Mouse (Mus musculus) kidney, adult 18-20 months (tissue): ENCODE data around the gene Rgs6.

Source experiments
- DNase-seq: peaks from one replicate; pipeline ENCODE4 v3.0.0; 2021

The Rgs6 gene

DNA sequence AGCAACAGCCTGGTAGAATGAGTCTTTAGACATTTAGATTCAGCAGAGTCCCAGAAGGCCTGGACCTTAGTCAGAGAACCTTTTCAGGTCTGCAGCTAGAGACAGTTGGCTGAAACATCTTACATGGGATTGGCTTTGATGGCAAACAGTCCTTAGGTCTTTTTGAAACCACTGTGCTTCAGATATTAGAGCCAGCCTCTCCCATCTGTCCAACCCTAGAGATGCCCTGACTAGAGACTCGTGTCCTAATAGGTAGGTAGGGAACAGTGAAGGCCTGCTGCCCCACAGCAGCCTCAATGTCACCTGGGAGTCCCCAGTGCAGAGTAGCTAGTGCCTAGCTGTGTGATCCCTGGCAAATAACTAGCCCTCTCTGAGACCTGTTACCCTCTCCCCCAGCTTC is 555.5 kb downstream of the Rgs6 start:
- DNase-seq, result no peak

DNA sequence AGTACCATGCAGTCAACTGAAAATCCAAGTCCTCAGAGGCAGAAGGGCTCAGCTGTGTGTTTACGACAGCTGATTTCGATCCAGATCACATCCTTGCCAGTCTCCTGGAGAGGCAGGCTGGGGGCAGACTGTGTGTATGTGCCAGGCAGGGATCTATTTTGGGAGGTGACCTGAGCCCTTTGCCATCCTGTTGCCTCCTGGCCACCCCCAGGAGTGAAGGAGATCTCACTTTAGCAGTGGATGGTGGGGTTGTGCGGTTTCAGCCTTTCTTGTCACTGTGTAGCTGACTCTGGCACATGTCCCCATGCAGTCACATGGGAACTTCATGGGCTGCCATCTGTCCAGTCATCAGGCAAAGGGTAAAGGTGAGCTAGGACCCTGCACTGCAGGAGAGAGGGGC is 557.0 kb downstream of the Rgs6 start:
- no peak for DNase-seq

DNA sequence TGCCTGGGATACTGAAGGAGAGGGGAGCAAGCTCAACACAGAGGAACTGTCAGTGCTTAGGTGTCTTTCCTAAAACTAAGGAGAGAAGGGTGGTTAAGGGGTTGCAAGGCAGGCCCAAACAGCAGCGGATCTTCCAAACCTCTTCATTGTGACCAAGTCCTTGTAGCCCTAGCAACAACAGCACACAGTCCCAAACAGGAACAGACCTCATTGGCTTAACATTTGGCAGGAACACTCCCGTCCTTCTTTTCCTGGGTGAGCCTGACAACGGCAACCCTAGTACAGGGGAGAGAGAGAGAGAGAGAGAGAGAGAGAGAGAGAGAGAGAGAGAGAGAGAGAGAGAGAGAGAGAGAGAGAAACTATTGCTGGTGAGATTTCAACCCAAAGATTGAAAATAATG is 557.8 kb downstream of the Rgs6 start:
- DNase-seq, result no peak

DNA sequence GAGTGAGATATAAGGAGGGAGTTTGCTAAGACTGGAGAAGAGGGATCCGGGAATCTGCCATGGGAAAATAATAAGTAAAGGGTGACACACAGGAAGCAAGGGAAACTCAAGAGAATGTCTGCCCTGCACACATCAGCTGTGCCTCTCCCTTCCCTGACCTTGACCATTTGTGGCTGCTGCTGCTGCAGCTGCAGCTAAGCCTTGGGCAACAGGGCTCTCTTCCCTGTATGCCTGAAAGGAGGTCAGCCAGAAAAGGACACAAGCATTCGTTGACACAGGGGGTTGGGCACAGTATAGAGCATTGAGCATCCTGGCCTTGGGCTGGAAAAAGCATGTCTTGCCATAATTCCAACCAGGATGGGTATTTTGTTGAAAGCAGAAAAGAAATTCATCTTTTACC is 558.8 kb downstream of the Rgs6 start:
- DNase-seq, result no peak

DNA sequence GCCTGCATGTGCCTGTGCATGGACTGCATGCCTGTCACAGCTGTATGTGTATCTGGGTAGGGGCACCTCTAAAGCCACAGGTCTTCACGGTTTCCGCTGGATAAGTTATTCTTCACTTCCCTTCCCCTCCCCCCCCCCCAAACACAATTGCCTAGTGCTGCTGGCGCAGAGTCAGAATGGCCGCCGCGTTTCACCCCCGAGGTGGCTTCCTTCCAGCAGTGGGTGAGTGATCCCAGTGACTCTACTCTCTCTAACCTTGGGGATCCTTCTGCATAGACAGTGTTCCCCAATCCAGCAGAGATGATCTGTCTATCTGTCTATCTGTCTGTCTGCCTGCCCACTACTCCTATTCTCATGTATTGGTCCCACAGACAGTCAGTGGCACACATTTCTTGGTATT is 561.9 kb downstream of the Rgs6 start:
- no peak for DNase-seq

DNA sequence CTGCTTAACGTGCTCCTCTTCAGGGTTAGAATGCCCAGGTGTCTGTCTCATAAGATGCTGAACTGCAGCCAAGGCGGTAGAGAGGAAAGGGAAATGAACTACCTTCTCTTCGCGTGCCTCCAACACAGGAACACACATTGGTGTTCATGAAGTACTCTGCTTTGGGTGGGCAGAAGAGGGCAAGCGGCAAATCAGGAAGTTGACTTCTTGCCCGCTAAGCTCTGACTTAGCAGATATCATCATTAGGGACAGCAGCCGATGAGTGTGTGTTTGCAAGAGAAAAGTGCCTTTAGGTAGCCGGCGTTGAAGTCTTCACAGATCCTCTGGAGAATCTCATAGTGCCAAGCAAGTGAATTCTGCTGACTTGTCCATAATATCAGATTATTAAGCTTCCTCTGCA is 562.7 kb downstream of the Rgs6 start:
- DNase-seq, result no peak

DNA sequence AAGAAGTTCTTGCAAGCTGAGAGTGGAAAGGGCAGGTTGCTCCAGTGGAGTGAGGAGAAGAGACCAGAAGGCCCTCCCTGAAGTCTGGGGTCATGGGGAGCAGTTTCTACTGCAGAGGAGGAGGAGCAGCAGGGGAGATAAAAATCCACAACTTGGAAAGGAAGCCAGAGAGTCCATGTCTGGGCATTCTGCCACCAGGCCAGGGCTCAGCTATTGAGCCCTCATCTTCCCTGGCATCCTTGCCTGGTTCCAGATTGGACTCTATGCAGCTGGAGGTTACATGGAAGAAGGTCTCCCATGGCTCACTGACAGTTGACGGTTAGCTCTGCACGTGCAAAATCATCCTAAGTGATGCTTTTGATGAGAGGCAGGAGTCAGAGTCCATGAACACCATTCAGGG is 563.4 kb downstream of the Rgs6 start:
- no peak for DNase-seq

DNA sequence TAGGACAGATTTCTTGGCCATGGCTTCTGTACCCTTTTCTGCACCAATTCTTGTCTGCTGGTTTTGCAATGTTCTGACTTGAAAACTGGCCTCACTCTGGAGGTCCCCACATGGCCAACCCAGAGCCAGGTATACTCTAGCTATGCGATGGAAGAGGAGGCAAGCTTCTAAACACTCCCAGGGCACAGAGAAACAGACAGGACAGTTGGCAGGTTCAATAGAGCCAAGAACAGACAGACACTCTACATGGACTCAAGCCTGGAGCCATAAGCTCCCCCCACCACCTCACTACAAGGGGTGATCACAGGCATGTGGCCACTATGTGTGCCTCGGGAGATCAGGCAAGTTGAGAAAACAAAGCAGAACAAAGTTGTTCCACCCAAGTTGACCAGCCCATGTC is 572.1 kb downstream of the Rgs6 start:
- DNase-seq, result no peak

DNA sequence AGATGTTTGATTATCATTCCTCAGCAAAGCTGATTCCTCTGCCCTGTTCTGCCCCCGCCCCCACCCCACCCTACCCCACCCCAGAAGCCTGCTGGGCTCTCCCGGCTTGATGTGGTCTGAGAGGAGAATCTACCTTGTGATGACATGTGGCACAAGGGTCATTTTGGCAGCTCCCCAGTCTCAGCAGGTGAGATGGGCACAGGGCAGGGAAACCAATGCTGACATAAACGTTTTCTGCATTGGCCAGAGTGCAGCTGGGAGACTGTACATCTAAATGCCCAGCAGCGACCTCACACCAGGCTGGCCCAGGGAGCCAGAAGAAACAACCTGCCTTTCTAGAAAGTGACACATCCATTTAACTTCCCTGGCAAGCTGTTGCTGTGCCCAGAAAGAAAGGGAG is 572.6 kb downstream of the Rgs6 start:
- DNase-seq, result no peak

DNA sequence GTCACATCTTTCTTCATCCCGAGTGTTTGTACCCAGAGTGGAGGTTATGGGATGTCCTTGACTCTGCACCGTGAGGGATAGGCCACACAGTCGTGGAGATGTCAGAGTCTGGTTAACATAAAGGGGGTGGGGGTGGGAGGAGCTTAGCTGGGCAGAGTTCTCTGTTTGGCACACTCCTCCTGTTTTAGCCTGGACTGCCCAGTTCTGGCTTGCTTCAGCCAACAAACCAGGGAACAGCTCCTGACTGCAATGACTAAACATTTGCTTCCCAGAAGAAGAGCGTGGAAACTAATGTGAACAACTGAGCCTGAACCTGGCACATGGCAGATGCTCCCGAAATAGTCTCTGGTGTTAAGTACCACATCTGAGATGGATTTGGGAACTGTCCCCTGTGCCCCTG is 575.6 kb downstream of the Rgs6 start:
- no peak for DNase-seq

DNA sequence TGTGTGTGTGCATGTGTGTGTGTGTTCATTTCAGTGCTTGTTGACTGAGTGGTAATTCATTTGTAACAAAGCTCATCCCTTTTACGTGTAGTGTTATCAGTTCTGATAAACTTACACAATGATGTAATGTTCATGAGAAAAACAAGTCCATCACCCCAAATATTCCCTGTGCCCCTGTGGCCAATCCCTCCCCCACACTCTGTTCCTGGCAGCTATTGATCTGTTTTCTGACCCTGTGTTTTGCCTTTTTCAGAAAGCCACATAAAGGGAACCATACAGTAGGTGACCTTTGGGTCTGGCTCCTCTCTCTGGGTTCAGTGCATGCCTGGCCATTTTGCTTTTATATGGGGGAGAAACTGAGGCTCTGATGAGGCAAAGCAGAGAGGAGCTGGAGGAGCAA is 577.0 kb downstream of the Rgs6 start:
- DNase-seq, result no peak

DNA sequence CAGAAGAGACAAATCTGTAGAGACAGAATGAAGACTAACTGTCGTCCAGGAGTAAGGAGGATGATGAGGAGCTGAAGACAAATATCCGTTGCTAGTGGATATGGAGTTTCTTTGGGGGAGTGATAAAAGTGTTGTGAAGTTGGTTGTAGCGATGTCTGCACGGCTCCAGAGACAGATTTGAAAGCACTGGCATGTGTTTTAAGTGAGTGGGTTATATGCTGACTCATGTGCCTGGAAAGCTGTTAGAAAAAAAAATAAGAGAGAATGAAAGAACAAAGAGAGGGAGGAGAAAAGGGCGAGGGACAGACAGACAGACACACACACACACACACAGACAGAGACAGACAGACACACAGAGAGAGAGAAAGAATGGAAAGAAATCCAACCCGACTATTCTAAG is 580.2 kb downstream of the Rgs6 start:
- DNase-seq, result no peak

DNA sequence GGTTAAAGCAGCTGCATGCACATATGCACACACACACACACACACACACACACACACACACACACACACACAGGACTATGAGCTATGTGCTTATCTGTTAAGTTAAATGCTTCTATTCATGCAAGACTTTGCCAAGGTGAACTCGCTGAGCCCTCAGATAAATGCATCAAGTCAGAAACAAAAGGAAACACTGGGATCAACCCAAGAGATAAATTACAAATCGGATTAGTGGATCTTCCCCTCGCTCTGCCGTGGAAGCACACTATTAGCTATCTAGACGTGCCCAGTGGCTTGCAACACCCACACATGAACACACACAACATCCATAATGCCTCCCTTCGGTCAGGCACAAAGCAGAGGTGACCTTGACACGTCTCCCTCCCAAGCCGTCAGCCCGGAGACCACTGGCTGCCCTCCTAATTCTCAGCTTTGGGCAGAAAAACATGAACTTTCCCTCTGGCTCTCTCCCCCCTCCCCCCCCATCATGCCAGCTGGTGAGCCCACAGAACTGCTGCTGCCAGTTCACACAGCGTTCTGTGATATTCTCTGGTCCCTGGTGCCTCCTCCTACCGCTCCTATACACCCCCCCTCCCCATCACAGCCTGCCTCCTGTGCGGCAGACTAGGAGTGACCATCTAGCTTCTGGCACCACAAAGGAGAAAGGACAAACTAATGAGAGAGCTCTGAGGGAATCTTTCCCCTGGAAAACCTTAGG is 581.6 kb downstream of the Rgs6 start:
- DNase-seq, result no peak

DNA sequence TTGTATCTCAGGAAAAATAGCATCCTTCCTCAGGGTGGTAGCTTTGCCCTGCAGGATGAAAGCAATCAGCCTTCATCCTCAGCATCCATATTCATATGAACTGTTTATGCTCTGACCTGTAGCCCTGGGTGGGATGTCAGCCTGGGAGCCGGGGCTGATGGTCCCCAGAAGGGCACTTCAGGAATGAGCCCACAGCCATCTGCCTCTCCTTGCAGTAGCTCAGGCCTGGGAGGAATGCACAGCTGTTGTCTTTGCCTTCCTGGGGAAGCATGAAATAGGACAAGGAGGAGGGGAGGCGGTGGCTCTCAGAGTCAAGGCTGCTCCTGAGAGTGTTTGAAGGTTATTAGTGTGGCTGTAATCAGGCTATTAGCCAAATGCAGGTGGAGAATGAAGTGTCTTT is 590.7 kb downstream of the Rgs6 start:
- no peak for DNase-seq

DNA sequence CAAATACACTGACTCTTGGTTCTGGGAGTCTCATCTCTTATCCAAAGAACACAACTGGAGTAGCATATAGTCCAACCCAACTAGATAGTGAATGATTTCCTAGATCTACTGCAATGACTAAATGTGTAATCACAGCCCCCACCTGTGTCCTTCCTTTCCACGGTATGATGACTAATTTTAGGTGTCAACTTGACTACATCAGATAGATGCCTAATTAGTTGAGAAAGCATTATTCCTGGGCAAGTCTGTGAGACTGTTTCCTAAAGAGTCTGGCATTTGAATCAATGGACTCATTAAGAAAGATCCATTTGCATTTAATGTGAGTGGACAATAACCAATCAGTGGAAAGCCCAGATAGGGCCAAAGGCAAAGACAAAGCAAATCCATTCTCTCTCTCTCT is 591.8 kb downstream of the Rgs6 start:
- DNase-seq, result no peak

DNA sequence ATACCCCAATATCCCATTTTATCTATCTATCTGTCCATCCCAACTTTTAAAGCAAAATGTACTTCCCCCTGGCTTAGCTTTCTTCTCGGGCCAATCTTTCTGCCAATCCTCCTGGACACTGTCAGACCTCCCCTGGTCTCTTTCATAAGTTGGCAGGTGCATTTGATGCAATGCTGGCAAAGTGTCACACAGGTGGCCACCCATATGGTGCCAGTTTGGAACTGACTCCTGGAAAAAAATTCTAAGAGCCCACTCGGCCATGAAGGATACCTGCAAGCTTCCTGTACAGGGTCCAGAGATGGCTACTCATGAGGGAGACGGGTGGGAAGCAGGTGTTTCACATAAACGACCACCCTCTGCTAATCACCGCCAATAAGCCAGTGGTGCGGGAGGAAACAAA is 592.5 kb downstream of the Rgs6 start:
- DNase-seq, result no peak

DNA sequence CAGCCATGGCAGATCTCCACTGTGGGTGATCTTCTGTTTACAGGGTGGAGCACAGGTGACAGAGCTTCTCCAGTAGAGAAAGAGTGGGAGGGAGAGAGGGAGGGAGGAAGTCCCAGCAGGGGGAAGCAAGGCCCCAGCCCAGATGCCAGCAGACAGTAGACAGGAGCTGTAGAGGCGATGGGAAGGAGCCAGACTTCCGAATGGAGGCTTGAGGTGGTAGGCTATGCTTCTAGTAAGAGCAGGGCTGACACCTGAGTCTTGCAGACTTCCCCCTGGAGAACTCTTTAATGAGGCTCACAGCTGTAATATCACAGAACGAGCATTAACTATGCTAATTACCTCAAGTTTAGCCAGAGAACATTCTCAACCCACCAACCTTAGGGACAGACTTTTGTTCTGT is 613.6 kb downstream of the Rgs6 start:
- no peak for DNase-seq

DNA sequence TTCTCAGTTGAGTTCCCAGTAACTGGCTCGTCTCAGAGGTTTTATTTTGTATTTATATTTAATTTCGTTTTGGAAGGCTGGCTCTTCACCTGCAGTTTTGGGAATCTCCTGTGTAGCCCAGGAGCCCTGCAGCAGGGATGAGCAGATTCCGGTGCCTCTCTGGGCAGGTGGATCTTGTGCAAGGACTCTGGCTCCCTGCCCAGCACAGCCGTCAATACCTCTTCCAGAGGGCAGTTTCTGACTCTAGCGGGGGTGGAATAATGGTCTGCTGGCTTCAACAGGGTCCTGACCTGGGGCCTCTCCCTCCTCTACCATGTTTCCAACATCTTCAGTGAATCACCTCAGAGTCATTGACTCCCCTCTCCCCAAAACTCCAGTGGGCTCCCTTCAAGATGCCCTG is 616.3 kb downstream of the Rgs6 start:
- no peak for DNase-seq

DNA sequence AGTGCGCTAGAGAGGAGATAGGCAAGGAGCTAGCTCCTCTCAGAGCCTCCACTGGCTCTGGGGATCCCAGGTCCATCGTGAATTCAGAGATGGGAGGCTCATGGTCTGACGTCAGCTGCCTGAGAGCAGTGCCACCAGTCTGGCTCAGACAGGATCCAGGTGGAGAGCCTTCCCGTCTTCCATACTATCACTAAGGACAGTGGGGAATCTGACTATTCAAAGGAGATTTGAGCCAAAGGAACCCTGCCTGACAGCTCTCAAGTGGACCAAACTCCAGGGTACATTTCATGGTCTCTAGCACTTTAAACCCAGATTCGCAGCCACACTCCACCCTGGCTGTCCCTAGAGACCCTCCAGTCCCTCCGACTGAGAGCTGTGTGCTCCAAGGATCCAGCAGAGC is 618.8 kb downstream of the Rgs6 start:
- no peak for DNase-seq

DNA sequence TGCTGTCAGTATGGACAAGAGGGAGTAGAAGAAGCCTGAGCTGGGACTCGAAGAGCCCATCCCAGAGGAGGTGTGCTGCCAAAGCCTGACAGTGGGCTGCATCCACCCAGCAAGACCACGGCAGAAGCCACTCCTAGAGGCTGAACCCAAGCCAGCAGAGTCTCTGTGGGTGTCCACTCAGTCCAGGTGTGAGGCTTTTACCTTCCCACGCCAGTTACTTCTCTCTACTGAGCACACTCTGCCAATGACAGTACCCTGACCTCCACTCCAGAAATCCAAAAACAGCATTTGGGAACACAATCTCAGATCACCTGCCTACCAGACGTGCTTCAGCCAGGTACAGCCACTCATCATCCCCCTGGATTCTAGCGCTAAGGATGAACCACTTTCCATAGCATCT is 619.4 kb downstream of the Rgs6 start:
- DNase-seq, result no peak

DNA sequence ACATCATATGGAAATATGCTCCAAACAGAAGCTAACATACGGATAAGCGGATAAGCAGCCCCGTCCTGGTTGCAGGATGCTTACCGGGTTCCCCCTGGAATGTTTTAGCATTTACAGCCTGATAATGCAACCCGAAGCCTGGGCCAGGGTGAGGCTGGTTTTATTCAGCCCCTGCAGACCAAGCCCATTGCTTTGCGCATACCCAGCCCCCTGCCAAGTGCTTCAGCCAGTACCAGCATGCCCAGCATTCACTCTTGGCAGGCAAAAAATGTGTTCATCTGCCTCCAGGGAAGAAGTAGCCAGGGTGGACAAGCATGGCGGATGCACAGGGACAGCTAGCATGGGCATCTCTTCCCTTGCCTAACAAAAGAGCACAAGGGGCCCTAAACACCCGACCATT is 619.9 kb downstream of the Rgs6 start:
- no peak for DNase-seq

DNA sequence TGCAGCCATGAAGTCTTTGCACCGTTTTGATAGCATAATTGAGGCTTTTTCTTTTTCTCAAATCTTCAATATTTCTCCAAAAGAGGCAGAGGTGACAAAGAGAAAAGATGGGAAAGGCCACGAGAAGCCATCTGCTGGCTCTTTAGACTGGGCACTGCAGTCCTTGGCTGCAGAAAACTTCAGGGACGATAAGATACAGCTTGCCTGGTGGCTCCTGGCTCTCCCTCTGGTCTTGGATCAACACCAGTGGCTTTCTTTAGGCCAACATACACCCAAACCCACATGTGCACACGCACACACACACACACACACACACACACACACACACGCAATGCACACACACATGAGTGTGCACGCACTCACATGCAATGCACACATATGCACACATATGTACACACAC is 620.7 kb downstream of the Rgs6 start:
- DNase-seq, result no peak

DNA sequence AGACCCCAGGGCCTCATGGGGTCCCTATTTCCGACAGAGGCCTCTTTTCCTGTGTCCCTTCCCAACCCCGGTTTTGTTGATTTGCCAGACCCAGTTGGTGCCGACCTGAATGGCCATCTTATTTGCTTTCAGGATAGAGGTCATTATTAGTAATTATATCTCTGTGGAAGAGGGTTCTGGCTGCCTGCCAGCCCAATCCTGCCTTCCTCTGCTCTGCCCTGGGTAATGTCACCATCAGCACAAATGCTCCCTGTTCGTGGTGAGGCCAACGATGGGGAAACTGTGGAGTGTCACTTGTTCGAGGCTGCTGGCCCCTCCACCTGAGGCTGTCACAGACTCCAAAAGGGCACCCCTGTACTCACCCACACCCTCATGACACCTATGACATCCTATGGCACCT is 621.4 kb downstream of the Rgs6 start:
- no peak for DNase-seq

DNA sequence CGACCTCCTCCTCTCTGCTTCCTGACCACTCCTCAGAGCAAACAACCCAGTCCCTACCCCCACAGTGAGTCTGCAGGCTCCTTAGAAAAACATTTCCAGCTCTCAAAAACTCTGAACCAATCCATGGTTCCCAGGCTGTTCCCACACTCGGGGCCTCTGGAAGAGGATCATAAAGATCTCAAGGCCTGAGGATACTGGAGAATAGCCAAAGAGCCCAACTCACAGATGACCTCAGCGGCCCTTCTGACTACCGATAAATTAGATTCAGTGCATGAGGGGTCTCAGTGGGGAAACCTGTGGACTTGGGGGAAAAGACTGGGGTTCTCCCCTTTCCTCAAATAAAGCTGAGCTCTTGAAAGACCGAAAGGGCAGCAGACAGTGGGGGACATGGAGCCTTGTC is 622.2 kb downstream of the Rgs6 start:
- DNase-seq, result no peak

DNA sequence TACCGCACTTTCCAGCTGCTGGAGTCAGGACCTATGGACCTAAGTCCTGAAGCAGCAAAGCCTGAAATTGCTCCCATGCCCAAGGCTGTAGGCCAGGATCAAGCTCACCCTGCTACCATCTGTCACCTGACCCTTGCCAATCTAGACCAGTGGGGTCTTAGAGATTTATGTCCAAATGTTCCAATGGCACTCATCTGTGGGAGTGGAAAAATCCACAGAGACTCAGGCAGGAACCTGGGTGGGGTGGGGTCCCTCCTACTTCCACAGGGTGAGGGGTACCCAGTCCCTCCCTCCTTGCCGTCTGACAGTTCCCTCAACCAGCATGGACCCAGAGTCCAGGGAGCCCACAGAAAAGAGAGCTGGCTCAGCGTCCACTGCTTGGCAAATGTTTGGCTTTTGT is 622.6 kb downstream of the Rgs6 start:
- no peak for DNase-seq
